Mouse (Mus musculus): ENCODE data around the gene Atad5.

Atad5 gene

GRCm38 (mm10) chr11:80086844-80087243, 2.4 kb upstream of the Atad5 start:
- Histone ChIP-seq H3K9me3 (ENCODE audit: low read length) (0 out of 2 replicates have a peak, but pooled peaks cover 5% of the 10 kb centered on the region), H3K27me3 (ENCODE audit: insufficient read depth, low read length) (no peaks in the 10 kb centered on the region), H3K36me3 (ENCODE audit: insufficient read depth, low read length) (peaks cover 7% of the 10 kb centered on the region), H3K4me3 (replicated peaks; ENCODE audit: low read length) (no peak overlapping the region), H3K4me1 (replicated peaks; ENCODE audit: low read depth, low read length) (peaks cover 33% of the 10 kb centered on the region)
- TF ChIP-seq NANOG (IDR thresholded peaks at IDR 0.05; ENCODE audit: borderline replicate concordance, low read length) (no peak), CTCF (conservative IDR thresholded peaks at IDR 0.05; ENCODE audit: low read length) (peak; percentile 88), POU5F1 (IDR thresholded peaks at IDR 0.05; ENCODE audit: borderline replicate concordance, low read length) (no peak)

GRCm38 (mm10) chr11:80089817-80090214, 616 bp downstream of the Atad5 start:
- peaks cover 47% of the 10 kb centered on the region for H3K4me1 ChIP-seq (replicated peaks; ENCODE audit: low read depth, low read length)
- TF ChIP-seq POU5F1 (IDR thresholded peaks at IDR 0.05; ENCODE audit: borderline replicate concordance, low read length), result no peak
- no peak for TF ChIP-seq NANOG (IDR thresholded peaks at IDR 0.05; ENCODE audit: borderline replicate concordance, low read length)
- TF ChIP-seq CTCF (conservative IDR thresholded peaks at IDR 0.05; ENCODE audit: low read length), result no peak
- no peaks in the 10 kb centered on the region for H3K9me3 ChIP-seq (ENCODE audit: low read length)
- peaks cover 29% of the 10 kb centered on the region for H3K36me3 ChIP-seq (ENCODE audit: insufficient read depth, low read length)
- H3K4me3 ChIP-seq (replicated peaks; ENCODE audit: low read length), result peak overlapping the region; percentile 98
- no peaks in the 10 kb centered on the region for H3K27me3 ChIP-seq (ENCODE audit: insufficient read depth, low read length)

GRCm38 (mm10) chr11:80090555-80091164, 1.5 kb downstream of the Atad5 start:
- no peaks in the 10 kb centered on the region for H3K27me3 ChIP-seq (ENCODE audit: insufficient read depth, low read length)
- TF ChIP-seq POU5F1 (IDR thresholded peaks at IDR 0.05; ENCODE audit: borderline replicate concordance, low read length), result no peak
- no peaks in the 10 kb centered on the region for H3K9me3 ChIP-seq (ENCODE audit: low read length)
- H3K4me3 ChIP-seq (replicated peaks; ENCODE audit: low read length), result peak overlapping the region; percentile 98
- peaks cover 38% of the 10 kb centered on the region for H3K36me3 ChIP-seq (ENCODE audit: insufficient read depth, low read length)
- peaks cover 50% of the 10 kb centered on the region for H3K4me1 ChIP-seq (replicated peaks; ENCODE audit: low read depth, low read length)

DNA sequence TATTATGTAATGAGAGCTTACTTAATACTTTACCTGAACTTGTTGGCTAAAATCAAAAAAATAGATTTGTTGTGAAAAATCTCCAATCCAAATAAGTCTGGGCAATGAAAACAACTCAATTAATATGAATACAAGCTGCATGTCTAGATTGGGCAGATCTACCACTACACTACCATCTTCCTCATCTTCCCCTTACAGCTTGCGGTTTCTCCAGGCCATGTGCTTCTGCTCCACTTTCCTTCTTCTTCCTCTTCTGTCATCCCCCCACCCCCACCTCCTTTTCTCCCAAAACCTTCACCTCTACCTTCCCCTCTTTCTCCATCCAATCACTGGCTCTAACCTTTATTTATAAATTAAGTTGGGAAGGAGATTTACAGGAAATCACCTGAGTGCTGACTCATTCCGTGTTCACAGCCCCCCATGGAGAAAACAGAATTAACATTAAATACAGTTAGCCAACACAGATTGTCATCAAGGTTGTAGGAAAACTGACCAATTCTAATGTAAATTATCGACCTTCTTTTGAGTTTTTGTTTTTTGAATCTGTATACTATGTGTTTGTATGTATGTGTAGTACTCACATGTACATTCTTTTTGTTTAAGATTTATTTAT, 9.3 kb downstream of the Atad5 start:
- H3K9me3 ChIP-seq (ENCODE audit: low read length), result no peaks in the 10 kb centered on the region
- H3K4me3 ChIP-seq (replicated peaks; ENCODE audit: low read length), result no peak overlapping the region
- H3K4me1 ChIP-seq (replicated peaks; ENCODE audit: low read depth, low read length), result peaks cover 64% of the 10 kb centered on the region
- TF ChIP-seq NANOG (IDR thresholded peaks at IDR 0.05; ENCODE audit: borderline replicate concordance, low read length), result peak; percentile 76
- TF ChIP-seq POU5F1 (IDR thresholded peaks at IDR 0.05; ENCODE audit: borderline replicate concordance, low read length), result no peak
- peaks cover 85% of the 10 kb centered on the region for H3K36me3 ChIP-seq (ENCODE audit: insufficient read depth, low read length)
- H3K27me3 ChIP-seq (ENCODE audit: insufficient read depth, low read length), result no peaks in the 10 kb centered on the region

DNA sequence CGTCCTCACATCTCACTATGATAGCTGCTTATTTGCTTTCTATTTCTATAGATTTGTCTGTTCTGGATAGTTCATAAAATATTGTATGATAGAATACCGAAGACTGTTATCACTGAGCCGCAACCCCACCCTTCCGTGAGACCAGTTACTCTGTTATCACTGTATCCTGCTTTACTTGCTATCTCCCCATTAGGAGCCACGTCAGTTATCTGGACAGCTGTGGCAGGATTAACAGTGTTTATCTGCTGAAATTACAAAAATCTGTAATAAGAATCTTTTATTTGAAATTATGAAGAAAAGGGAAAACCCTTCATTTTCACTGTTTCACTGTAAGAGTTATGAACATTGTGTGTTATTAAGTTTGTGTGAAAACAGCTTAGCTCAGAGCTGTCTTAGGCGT, 12.1 kb downstream of the Atad5 start:
- TF ChIP-seq CTCF (conservative IDR thresholded peaks at IDR 0.05; ENCODE audit: low read length), result no peak
- no peak for TF ChIP-seq NANOG (IDR thresholded peaks at IDR 0.05; ENCODE audit: borderline replicate concordance, low read length)
- TF ChIP-seq POU5F1 (IDR thresholded peaks at IDR 0.05; ENCODE audit: borderline replicate concordance, low read length), result no peak
- no peak overlapping the region for H3K4me3 ChIP-seq (replicated peaks; ENCODE audit: low read length)
- no peaks in the 10 kb centered on the region for H3K27me3 ChIP-seq (ENCODE audit: insufficient read depth, low read length)
- no peaks in the 10 kb centered on the region for H3K9me3 ChIP-seq (ENCODE audit: low read length)
- H3K36me3 ChIP-seq (ENCODE audit: insufficient read depth, low read length), result peaks cover 84% of the 10 kb centered on the region
- H3K4me1 ChIP-seq (replicated peaks; ENCODE audit: low read depth, low read length), result peaks cover 47% of the 10 kb centered on the region

DNA sequence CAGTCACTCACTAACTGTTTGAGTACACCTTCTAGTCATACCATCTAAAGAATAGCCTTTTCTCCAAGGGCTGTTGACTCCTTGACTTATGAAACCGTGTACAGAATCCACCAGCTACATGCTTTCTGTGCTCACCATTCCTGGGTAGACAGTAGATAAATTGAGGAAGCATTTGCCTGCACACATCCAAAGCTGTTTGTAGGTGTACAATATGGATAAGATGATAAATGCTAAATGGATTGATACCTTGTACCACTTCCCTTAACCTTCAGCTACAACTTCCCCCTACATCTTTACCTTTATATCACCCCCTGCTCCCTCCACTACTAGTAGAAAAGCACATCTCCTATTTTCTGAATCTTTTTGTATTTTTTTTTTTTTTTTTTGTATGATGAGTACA, 15.2 kb downstream of the Atad5 start:
- Histone ChIP-seq H3K4me1 (replicated peaks; ENCODE audit: low read depth, low read length) (peaks cover 19% of the 10 kb centered on the region), H3K9me3 (ENCODE audit: low read length) (no peaks in the 10 kb centered on the region), H3K4me3 (replicated peaks; ENCODE audit: low read length) (no peak overlapping the region), H3K27me3 (ENCODE audit: insufficient read depth, low read length) (no peaks in the 10 kb centered on the region), H3K36me3 (ENCODE audit: insufficient read depth, low read length) (peaks cover 90% of the 10 kb centered on the region)
- TF ChIP-seq NANOG (IDR thresholded peaks at IDR 0.05; ENCODE audit: borderline replicate concordance, low read length) (no peak), POU5F1 (IDR thresholded peaks at IDR 0.05; ENCODE audit: borderline replicate concordance, low read length) (no peak), CTCF (conservative IDR thresholded peaks at IDR 0.05; ENCODE audit: low read length) (no peak)

- Histone ChIP-seq H3K4me3 (replicated peaks; ENCODE audit: low read length) (no peak overlapping the region), H3K27me3 (ENCODE audit: insufficient read depth, low read length) (no peaks in the 10 kb centered on the region), H3K9me3 (ENCODE audit: low read length) (no peaks in the 10 kb centered on the region), H3K36me3 (ENCODE audit: insufficient read depth, low read length) (peaks cover 90% of the 10 kb centered on the region), H3K4me1 (replicated peaks; ENCODE audit: low read depth, low read length) (peaks cover 10% of the 10 kb centered on the region; the same call in 1 of the 2 replicates)
- TF ChIP-seq CTCF (conservative IDR thresholded peaks at IDR 0.05; ENCODE audit: low read length) (no peak), NANOG (IDR thresholded peaks at IDR 0.05; ENCODE audit: borderline replicate concordance, low read length) (no peak), POU5F1 (IDR thresholded peaks at IDR 0.05; ENCODE audit: borderline replicate concordance, low read length) (no peak)
Measured at GRCm38 (mm10) chr11:80116411-80116810, 27.2 kb downstream of the Atad5 start.

- Histone ChIP-seq H3K4me1 (replicated peaks; ENCODE audit: low read depth, low read length) (peaks cover 63% of the 10 kb centered on the region), H3K4me3 (replicated peaks; ENCODE audit: low read length) (no peak overlapping the region), H3K9me3 (ENCODE audit: low read length) (no peaks in the 10 kb centered on the region), H3K36me3 (ENCODE audit: insufficient read depth, low read length) (peaks cover 58% of the 10 kb centered on the region), H3K27me3 (ENCODE audit: insufficient read depth, low read length) (no peaks in the 10 kb centered on the region)
- TF ChIP-seq NANOG (IDR thresholded peaks at IDR 0.05; ENCODE audit: borderline replicate concordance, low read length), result peak; percentile 94
- TF ChIP-seq CTCF (conservative IDR thresholded peaks at IDR 0.05; ENCODE audit: low read length), result no peak
- TF ChIP-seq POU5F1 (IDR thresholded peaks at IDR 0.05; ENCODE audit: borderline replicate concordance, low read length), result no peak
Measured at GRCm38 (mm10) chr11:80132050-80132449, 42.9 kb downstream of the Atad5 start.

- Histone ChIP-seq H3K27me3 (ENCODE audit: insufficient read depth, low read length) (no peaks in the 10 kb centered on the region), H3K4me1 (replicated peaks; ENCODE audit: low read depth, low read length) (peaks cover 71% of the 10 kb centered on the region), H3K9me3 (ENCODE audit: low read length) (no peaks in the 10 kb centered on the region), H3K36me3 (ENCODE audit: insufficient read depth, low read length) (peaks cover 65% of the 10 kb centered on the region), H3K4me3 (replicated peaks; ENCODE audit: low read length) (peak overlapping the region; percentile 13; the same call in 1 of the 2 replicates)
- TF ChIP-seq POU5F1 (IDR thresholded peaks at IDR 0.05; ENCODE audit: borderline replicate concordance, low read length) (no peak), CTCF (conservative IDR thresholded peaks at IDR 0.05; ENCODE audit: low read length) (no peak), NANOG (IDR thresholded peaks at IDR 0.05; ENCODE audit: borderline replicate concordance, low read length) (no peak)
Measured at GRCm38 (mm10) chr11:80134744-80135143, 45.5 kb downstream of the Atad5 start.

Measured in E14TG2a.4 (cell line).